Mouse (Mus musculus) ES-Bruce4 (cell line): ENCODE measurements around the gene Srsf5.

Experiments
- CTCF ChIP-seq: IDR thresholded peaks from one replicate; pipeline ENCODE4 v1.8.1; 2011; ENCODE audit warnings: low read depth, low read length
- EP300 ChIP-seq: IDR thresholded peaks from 2 replicates; pipeline ENCODE4 v1.6.1; 2011; ENCODE audit warnings: low read depth, low read length; ENCODE audit not compliant: insufficient read depth
- POLR2A ChIP-seq: IDR thresholded peaks from one replicate; pipeline ENCODE4 v1.8.1; 2011; ENCODE audit warnings: low read length; ENCODE audit not compliant: insufficient read depth

DNA sequence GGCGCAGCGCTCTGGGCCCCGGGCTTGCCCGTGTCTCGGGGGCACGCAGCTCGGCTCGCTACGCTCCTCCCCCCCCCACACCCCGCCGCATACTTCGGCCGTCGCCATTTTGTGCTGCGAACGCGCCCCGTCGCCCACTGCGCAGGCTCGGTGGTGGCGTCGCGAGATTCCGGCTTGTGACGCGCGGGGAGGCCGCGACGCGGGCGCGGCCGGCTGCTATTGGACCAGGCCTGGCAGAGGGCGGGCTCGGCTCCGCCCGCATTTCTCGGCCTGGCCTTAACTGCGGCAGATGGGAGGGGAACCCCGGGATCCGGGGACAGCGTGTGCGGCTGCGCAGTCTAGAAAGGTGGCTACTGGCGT lies 672 bp downstream of the Srsf5 start:
- TF ChIP-seq POLR2A (no peak), EP300 (no peak), CTCF (no peak)
